Mouse (Mus musculus) kidney, adult 18-20 months (tissue): ENCODE data around the gene Cd37.
A peak's percentile ranks its signal among the peaks of the same experiment; 100 is the strongest.
"Not testable (repeated sequence)": the region's sequence is repeated elsewhere in the genome, so short reads cannot be mapped to it uniquely, and the experiment has no call there.

ENCODE experiments used
- DNase-seq: peaks from one replicate; pipeline ENCODE4 v3.0.0; 2021

Gene Cd37

DNA sequence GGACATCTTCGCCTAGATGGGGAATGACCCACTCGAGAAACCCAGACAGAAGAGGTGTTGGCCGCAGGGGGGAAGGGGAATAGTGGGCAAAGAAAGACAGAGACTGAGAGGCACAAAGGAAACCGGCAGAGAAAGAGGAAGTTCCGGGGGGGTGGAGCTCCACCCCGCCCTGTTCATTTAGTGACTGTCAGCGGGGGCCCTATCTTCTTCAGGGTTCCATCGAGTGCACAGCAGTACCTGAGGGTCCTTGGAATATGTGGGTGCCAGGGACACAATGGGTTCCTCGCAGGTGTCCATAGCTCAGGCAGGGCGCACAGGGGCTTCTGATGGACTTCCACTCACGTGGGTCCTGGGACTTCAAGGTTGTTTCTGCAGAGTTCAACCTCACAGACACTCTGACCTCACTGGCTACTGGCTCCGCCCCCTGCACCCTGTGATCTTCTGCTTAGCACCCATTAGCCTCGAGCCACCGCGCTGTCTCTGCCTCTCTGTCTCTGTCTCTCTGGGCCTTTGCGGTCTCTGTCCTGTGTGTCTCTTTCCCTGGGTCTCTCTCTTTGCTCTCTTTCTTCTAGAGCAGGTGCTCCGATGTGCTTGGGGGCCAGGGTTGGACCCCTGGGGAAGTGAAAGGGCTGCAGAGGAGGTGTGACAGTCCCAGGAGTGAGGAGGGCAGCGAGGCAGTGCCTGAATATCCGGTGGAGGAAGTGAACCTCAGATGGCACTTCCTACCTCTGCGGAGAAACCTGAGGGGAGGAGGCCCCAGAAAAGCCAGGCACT is at the start of gene Cd37:
Gene Cd37 (minus strand): TSS at position 393 of the 774 bp plus-strand sequence.
- DNase-seq, result no peak

DNA sequence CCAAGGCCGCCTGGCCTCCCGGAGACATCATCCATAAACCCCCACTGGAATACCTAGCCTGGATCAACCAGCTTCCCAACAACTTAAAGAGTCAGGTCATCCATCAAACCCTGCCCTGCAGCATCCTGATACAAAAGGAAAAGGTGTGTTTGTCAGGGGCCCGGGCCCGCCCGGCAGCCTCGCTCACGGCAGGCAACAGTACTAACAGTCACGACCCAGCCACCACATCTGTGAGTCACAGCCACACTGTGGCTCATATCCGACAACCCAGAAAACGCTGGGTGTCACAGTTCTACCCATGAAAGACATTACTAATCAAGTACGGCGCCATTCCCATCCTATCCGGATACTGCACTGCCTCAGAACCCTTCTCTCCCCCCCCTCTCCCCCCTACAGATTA is 47.6 kb upstream of the Cd37 start:
- no peak for DNase-seq

DNA sequence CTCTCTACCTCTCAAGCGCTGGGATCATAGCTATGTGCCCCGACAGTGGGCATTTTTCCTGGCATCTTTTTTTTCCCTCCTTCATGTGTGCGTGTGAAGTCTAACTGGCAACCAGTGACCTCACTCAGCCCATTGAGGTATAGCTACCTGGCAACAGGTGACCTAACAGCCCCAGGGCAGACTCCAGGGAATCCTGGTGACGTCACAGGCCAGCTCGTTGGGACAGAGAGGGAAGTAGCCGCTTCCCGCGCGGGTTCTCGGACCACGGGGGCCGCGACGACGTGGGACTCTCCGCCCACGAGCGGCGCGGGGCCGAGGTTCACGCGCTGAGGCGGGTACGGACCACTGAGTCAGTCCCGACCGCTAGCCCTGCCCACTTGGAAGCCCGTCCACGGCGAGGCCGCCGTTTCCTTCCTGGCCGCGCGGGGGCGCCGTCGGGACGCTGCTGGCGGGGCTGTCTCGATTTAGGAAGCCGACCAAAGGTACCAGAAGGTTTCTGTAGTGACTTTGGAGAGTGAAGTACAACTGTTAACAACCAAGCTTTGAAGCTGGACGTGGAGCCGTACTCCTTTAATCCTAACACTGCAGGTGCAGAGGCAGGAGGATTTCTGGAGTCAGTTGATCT is 38.3 kb upstream of the Cd37 start, which contains the start of gene Slc6a21:
Gene Slc6a21 (plus strand): TSS at position 378 of the 625 bp plus-strand sequence.
- peak; percentile 90 for DNase-seq

GRCm38 (mm10) chr7:45273672-45274071 is 34.8 kb upstream of the Cd37 start:
- DNase-seq, result no peak

- DNase-seq, result no peak
Measured at GRCm38 (mm10) chr7:45272786-45273412, 34.0 kb upstream of the Cd37 start.

GRCm38 (mm10) chr7:45265518-45265917 is 26.6 kb upstream of the Cd37 start:
- DNase-seq, result no peak

- no peak for DNase-seq
Measured at GRCm38 (mm10) chr7:45264348-45264747, 25.4 kb upstream of the Cd37 start.

DNA sequence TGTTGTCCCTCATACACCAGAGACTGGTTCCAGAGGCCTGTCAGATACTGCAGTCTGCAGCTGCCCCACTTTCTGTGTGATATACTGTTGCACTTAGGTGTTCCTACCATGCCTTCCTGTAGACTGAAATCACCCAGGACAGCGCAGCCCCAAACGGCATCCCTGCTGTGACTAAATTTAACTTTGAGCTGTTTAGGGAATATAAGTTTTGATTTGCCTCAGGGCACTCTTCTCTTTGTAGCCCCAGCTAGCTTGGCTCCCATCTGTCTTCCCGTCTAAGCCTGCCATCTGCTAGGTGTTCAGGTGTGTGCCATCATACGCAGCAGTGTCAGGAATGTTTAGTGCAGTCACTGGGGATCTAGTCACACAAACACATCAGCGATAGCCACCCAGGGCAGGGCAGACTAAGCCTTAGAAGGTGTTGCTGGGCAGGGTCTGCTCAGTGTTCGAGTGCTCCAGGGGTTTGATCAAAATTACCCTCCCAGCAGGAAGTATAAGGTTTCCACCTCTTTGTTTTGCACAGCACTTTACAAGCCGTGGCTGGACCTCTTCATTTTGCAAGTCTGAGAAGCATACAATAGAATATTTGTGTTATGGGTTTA is 24.2 kb upstream of the Cd37 start:
- no peak for DNase-seq

DNA sequence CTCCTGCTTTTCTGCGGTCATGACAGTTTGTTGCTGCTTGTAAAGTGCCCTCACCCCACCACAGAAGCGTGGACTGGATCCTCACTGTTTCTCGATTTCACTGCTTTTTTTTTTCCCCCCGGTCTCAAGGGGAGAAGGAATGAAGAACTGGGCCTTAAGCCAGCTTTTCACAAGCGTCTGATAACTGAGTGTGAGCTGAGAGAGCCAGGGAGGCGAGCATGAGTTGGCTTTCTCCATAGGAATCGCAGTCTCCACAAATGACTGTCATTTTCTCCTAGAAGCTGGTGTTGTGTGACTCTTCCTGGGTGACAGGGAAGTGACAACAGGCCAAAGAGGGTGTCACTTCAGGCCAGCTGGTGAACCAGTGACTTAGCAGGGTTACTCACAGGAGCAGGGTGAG is 23.4 kb upstream of the Cd37 start:
- DNase-seq, result no peak

GRCm38 (mm10) chr7:45259281-45259680 is 20.4 kb upstream of the Cd37 start:
- no peak for DNase-seq

DNA sequence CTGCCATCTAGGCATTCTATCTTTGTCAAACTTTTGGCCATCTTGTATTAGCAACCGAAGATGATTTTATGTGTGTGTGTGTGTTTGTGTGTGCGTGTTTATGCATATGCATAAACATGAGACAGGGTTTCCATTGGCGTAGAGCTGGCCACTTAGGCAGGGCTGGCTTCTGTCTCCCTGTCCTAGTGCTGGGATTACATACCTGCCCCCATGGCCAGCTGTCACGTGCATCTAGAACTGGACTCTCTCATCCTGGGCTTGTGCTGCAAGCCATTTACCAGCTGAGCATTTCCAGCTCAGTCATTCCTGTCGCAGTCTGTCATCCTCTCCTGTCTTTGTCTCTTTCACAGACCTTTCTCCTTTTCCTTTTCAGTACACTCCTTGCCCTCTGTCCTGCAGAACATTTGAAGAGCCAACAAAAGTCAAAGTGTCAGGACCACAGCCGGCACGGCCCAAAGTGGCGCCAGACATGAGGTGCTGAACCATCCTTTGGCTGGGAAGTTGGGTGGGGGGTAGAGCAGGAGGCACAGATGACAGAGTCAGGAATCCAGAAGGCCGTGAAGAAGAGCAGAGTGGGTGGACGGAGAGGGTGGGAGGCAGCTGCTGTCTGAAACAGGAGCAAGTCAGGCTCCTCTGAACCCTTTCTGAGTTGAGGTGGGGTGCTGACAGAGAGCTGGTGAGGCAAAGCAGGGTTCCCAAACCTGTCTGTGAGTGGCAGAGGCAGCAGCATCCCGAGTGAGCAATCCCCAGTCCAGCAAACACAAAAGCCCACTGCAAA is 18.3 kb upstream of the Cd37 start:
- DNase-seq, result no peak

GRCm38 (mm10) chr7:45255822-45256221 is 16.9 kb upstream of the Cd37 start:
- not testable (repeated sequence) for DNase-seq

- DNase-seq, result no peak
Measured at GRCm38 (mm10) chr7:45253806-45254205, 14.9 kb upstream of the Cd37 start.

DNA sequence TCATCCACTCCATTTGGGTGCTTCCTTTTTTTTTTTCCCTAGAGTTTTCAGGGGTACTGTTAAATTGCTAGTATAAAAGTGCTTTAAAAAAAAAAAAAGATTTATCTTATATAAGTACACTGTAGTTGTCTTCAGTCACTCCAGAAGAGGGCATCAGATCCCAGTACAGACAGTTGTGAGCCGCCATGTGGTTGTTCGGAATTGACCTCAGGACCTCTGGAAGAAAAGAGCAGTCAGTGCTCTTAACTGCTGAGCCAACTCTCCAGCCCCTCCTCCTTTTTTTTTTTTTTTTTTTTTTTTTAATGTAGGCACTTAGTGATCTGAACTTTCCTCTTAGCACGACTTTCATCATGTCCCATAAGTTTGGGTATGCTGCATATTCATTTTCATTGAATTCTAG is 8.8 kb upstream of the Cd37 start:
- no peak for DNase-seq

DNA sequence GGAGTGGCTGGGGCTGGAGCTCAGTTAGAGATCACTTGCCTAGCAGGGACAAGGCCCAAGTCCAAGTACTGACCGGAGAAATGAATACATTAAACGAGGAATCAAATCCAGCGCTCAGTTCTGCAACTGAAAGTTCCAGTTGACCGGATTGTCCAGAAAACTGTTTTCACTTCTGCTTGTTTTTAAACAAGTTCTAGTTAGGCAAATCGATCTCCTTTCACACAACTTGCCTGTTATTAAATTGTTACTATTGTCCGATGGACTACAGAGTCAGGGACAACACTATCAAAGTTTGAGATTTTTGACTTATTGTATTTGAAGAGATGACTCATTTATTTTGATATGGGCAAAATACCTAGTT is 2.5 kb upstream of the Cd37 start:
- DNase-seq, result no peak

- peak; percentile 59 for DNase-seq
Measured at GRCm38 (mm10) chr7:45240633-45241388, 1.9 kb upstream of the Cd37 start, which contains the start of gene Slc6a16. Gene Slc6a16, plus strand, starts transcription at chr7:45241085.

DNA sequence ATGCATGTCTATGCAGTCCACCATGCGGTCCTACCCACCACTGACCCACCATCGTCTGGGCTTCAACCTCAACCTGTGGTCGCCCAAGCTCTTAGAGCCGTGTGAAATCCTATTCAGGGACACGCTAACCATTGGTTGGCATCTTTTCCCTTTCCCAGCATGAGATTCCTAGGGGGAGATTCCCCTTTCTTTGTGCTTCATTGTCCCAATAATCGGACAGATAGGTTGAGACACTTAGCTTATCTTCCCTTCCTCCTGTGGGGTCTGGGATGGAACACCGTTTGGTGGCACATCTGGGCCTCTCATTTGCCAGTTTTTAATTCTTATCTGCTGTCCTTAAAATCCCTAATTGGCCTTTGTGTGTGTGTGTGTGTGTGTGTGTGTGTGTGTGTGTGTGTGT is 1.2 kb upstream of the Cd37 start:
- no peak for DNase-seq

- DNase-seq, result no peak
Measured at GRCm38 (mm10) chr7:45237747-45238699, 892 bp downstream of the Cd37 start.

- DNase-seq, result no peak
Measured at GRCm38 (mm10) chr7:45235656-45236180, 3.2 kb downstream of the Cd37 start.

DNA sequence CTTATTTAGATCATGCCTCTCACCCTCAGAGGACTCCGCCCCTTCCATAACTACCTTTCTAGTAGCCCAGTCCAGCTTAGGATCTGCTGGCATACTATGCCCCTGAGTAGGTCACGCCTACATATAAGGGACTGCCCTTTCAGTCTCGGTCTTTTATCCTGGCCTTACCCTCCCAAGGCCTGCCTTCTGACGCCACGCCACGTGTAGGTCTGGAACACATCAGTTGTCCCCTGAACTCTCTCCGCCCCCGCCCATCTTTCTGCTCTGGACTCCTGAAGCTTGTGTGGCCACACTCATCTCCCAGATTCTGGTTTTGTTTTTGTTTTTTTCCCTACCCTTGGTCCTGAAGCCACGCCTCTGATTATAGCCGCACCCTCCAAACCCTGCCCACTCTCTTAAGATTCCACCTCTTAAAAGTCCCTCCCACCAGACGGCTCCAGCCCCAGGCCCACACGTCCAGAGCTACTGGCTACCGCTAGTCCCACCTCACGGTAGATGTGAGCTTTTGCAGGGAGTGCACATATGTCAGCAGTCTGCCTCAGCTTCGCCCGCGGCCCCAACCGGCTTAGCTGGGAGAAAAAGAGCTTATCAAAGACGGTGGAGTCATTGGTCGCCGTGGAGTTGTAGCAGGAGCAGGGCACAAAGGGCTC is 3.9 kb downstream of the Cd37 start:
- peak; percentile 29 for DNase-seq
